Mouse (Mus musculus) liver, embryonic 15.5 days (tissue): Measurements from ENCODE around the gene Prps2. TPM values are rescaled to one million over a fixed set of nuclear protein-coding genes. Genes with fewer than 3 reads are reported as not detected.
A peak's percentile ranks its signal among the peaks of the same experiment; 100 is the strongest.
"Not testable (repeated sequence)": the region's sequence is repeated elsewhere in the genome, so short reads cannot be mapped to it uniquely, and the experiment has no call there.

ENCODE experiments used
- ATAC-seq: fragments of 200-750 bp; cut with Nextera tagmentation; 2 replicates; pipeline ENCODE4 v1.8.0; 2017; ENCODE audit warnings: moderate number of reproducible peaks, mild to moderate bottlenecking, moderate library complexity; ENCODE audit not compliant: insufficient read depth
- H3K27ac ChIP-seq: fragments of 300-500 bp; sonication (generic); replicated peaks from 2 replicates; pipeline ENCODE4 v1.5.1; 2015; ENCODE audit warnings: mild to moderate bottlenecking, inconsistent platforms
- H3K27me3 ChIP-seq: fragments of 300-500 bp; sonication (generic); 2 replicates; pipeline ENCODE4 v1.6.1; 2015; ENCODE audit warnings: mild to moderate bottlenecking, inconsistent platforms
- H3K36me3 ChIP-seq: fragments of 300-500 bp; sonication (generic); replicated peaks from 2 replicates; pipeline ENCODE4 v1.6.1; 2015; ENCODE audit warnings: moderate library complexity, mild to moderate bottlenecking, inconsistent platforms
- H3K4me1 ChIP-seq: fragments of 300-500 bp; sonication (generic); replicated peaks from 2 replicates; pipeline ENCODE4 v1.6.1; 2015; ENCODE audit warnings: inconsistent platforms
- H3K4me2 ChIP-seq: fragments of 300-500 bp; sonication (generic); 2 replicates; pipeline ENCODE4 v1.6.1; 2015; ENCODE audit warnings: moderate library complexity, mild to moderate bottlenecking, inconsistent platforms
- H3K4me3 ChIP-seq: fragments of 300-500 bp; sonication (generic); replicated peaks from 2 replicates; pipeline ENCODE4 v1.5.1; 2015; ENCODE audit warnings: mild to moderate bottlenecking, inconsistent platforms
- H3K9ac ChIP-seq: fragments of 300-500 bp; sonication (generic); 2 replicates; pipeline ENCODE4 v1.6.1; 2015; ENCODE audit warnings: moderate library complexity, mild to moderate bottlenecking, inconsistent platforms
- H3K9me3 ChIP-seq: fragments of 300-500 bp; sonication (generic); replicated peaks from 2 replicates; pipeline ENCODE4 v1.6.1; 2016; ENCODE audit warnings: inconsistent platforms
- whole genome bisulfite sequencing: fragments of 180-500 bp; shearing (Covaris S2); methylation state at CpG from one replicate; pipeline ENCODE4 v1.1.7; 2015; ENCODE audit warnings: mixed read lengths; ENCODE audit not compliant: insufficient replicate concordance; 5-methylcytosine and 5-hydroxymethylcytosine counted together
- polyA plus RNA-seq: library from polyadenylated mRNA; unstranded; fragments of >200 nt; fragmentation: Nextera tagmentation; extraction: Ambion mirVana; gene quantifications from 2 replicates; pipeline ENCODE4 v1.2.1, GENCODE M21; 2015

Gene Prps2
- polyA plus RNA-seq, 1 experiment from 2014 or later = 6.6 TPM

DNA sequence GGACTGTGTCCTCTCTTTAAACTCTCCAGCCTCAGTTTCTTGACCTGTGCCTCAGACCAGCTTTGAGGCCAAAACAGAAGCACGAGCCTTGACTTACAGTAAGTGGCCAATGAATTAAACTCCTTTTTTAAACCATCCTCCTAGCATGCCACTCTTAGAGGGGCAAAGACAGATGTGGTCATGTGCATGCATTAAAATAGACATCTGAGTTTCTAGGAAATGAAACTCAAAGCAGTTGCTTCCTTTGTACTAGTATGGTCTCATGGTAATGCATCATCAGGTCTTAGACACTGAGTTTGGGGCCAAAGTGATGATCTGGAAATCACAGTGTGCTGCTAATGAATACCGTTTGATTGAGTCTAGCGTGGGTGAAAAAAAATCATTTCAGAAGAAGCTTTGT, 54.0 kb downstream of the Prps2 start:
- ATAC-seq = no peak
- 61% methylated on average over 3 of the region's 3 CpGs for WGBS
- no peak overlapping the region for H3K4me3 ChIP-seq

DNA sequence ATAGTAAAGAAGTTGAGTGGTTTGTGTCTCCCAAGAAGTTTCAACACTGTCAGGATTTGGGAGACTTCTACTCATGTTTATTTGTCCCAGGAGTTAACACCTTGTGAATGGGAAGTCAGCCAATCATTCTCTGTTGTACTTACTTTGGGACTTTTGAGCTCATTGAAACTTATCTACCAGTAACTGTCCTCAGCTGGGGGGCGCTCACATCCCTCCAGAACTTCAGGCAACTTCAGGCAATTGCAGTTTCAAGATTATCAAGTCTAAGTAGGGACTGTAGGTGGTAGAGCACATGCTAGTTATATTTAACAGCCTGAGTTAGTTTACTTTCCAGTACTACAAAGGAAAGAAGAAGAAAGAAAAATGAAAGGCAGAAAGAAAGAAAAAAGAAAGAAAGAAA, 58.8 kb downstream of the Prps2 start:
- H3K36me3 ChIP-seq = no peaks in the 10 kb centered on the region
- no peak overlapping the region for H3K4me3 ChIP-seq
- no peaks in the 10 kb centered on the region for H3K9me3 ChIP-seq
- H3K4me2 ChIP-seq = no peak overlapping the region
- H3K27ac ChIP-seq = no peak overlapping the region
- 20% methylated on average over 1 of the region's 1 CpGs for WGBS
- H3K4me1 ChIP-seq = no peaks in the 10 kb centered on the region
- no peaks in the 10 kb centered on the region; the same call in 1 of the 2 replicates for H3K27me3 ChIP-seq
- H3K9ac ChIP-seq = no peak overlapping the region
- ATAC-seq = no peak

More for the DNA sequence above, 54.0 kb downstream of the Prps2 start:
- Histone ChIP-seq H3K9ac (no peak overlapping the region), H3K4me1 (no peaks in the 10 kb centered on the region), H3K27ac (no peak overlapping the region), H3K27me3 (no peaks in the 10 kb centered on the region; the same call in 1 of the 2 replicates), H3K9me3 (no peaks in the 10 kb centered on the region), H3K36me3 (no peaks in the 10 kb centered on the region), H3K4me2 (no peak overlapping the region; the same call in 1 of the 2 replicates)

- Histone ChIP-seq H3K36me3 (no peaks in the 10 kb centered on the region), H3K4me3 (no peak overlapping the region), H3K9ac (no peak overlapping the region), H3K4me1 (no peaks in the 10 kb centered on the region), H3K9me3 (no peaks in the 10 kb centered on the region), H3K27me3 (no peaks in the 10 kb centered on the region; the same call in 1 of the 2 replicates), H3K27ac (no peak overlapping the region), H3K4me2 (no peak overlapping the region)
- 46% methylated on average over 4 of the region's 4 CpGs for WGBS
- ATAC-seq = no peak
These were observed 61.2 kb downstream of the Prps2 start for GRCm38 (mm10) chrX:167321233-167321806.

DNA sequence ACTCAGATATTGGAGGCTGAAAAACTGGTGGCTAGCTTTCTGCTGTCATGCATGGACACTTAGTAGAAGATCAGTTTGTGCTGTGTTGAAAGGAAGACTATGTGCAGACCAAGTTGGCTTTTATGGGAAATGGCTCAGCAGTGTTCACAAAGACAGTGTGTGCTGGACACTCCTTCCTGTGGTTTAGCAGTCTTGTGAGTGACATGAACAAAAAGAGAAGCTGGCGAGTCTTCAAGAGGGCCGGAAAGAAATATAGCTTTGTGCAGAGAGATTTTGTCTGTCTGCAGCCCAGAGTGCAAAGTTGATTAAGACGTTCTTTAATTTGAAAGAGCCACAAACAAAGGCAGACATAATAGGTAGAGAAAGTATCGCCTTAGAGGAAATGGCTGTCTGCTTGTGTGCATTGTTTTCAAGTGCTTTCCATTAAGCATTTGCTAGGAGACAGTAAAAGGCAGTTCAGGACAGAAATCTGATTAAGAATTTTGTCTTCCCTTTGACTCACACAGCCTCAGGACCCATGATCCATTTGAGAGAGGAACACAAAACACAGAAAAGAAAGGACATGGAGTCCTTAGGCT, 63.6 kb downstream of the Prps2 start:
- Histone ChIP-seq H3K4me1 (no peaks in the 10 kb centered on the region), H3K27me3 (no peaks in the 10 kb centered on the region; the same call in 1 of the 2 replicates), H3K36me3 (no peaks in the 10 kb centered on the region), H3K27ac (0 out of 2 replicates have a peak overlapping the region, but pooled peaks have one; percentile 3), H3K4me2 (no peak overlapping the region), H3K9ac (no peak overlapping the region), H3K4me3 (no peak overlapping the region), H3K9me3 (no peaks in the 10 kb centered on the region)
- ATAC-seq = no peak
- 25% methylated on average over 4 of the region's 4 CpGs for WGBS

DNA sequence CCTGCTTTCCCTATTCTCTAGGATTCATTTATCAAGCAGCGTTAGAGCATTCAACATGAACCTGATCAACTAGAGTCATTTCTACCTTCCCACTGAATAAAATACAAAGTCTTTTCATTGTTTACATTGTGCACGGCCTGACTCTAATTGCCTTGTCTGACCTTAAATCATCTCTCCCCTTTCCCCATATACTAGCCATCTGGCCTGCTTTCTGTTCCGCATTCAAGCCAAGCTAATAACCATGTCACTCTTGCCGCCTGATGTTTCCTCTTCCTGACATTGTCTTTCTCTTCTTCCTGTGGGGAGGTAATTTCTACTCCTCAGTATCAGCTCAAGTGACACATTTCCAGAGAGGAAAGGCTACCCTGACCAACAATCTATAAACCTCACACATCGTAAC, 66.8 kb downstream of the Prps2 start:
- no peaks in the 10 kb centered on the region; the same call in 1 of the 2 replicates for H3K27me3 ChIP-seq
- WGBS = 41% methylated on average over 5 of the region's 5 CpGs
- H3K36me3 ChIP-seq = no peaks in the 10 kb centered on the region
- H3K4me1 ChIP-seq = no peaks in the 10 kb centered on the region
- H3K4me3 ChIP-seq = no peak overlapping the region
- H3K27ac ChIP-seq = no peak overlapping the region
- no peak overlapping the region for H3K4me2 ChIP-seq
- no peak for ATAC-seq
- no peak overlapping the region for H3K9ac ChIP-seq
- H3K9me3 ChIP-seq = no peaks in the 10 kb centered on the region

DNA sequence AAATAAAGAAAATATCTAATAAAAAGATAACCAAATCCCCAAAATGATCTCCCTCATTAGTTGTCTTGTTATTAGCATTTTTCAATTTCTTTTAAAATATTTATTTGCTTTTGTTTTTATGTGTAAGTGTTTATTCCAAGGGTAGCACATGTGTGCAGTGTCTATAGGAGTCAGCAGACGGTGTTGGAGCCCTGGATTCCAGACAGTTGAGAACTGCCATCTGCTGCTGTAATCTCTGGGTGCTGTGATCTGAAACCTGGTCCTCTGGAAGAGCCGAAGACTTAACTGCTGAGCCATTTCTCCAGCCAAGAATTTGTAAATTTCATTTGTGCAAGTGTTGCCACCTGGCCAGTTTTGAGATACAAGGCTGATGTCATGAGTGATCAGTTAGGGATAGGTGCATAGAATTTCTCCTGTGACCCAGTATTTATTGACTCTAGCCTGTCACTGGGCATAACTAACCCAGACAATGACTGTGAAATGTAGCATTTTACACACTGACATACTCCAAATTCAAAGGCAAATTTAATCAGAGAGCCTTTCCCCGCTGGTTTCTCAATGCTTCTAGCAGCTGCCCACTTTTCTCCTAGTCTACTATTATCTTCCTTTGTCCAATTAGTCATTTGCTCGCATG, 67.3 kb downstream of the Prps2 start:
- 59% methylated on average over 4 of the region's 4 CpGs for WGBS
- Histone ChIP-seq H3K4me1 (no peaks in the 10 kb centered on the region), H3K9me3 (no peaks in the 10 kb centered on the region), H3K27me3 (no peaks in the 10 kb centered on the region; the same call in 1 of the 2 replicates), H3K4me2 (no peak overlapping the region), H3K4me3 (no peak overlapping the region), H3K9ac (no peak overlapping the region), H3K27ac (no peak overlapping the region), H3K36me3 (no peaks in the 10 kb centered on the region)
- ATAC-seq = no peak

DNA sequence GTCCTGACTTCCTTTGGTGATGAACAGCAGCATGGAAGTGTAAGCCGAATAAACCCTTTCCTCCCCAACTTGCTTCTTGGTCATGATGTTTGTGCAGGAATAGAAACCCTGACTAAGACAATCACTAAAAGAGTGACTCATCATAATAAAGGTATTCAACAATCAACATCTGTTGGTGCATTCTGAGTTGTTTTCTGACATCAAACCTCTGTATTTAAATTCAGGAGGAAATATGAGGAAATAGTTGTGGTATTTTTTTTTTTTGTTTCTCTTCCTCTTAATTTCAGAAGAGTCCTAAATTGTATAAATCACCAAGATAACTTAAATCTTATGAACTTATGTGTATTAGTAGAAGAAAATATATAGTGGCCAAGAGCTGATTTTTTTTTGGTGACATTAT, 80.5 kb downstream of the Prps2 start:
- not testable (repeated sequence) for H3K4me3 ChIP-seq, H3K4me1 ChIP-seq, H3K9me3 ChIP-seq, H3K36me3 ChIP-seq, H3K27ac ChIP-seq, H3K9ac ChIP-seq, H3K4me2 ChIP-seq, H3K27me3 ChIP-seq, ATAC-seq
- 70% methylated on average over 1 of the region's 1 CpGs for WGBS

Other genes with a start within 250 kb of the Prps2 start
- gene Tmsb4x, start 173.4 kb downstream of the Prps2 start, polyA plus RNA-seq = 972 and 1,248 TPM in 2 replicates
- gene Tlr8, start 118.4 kb downstream of the Prps2 start, polyA plus RNA-seq = 0.74 and 0.86 TPM in 2 replicates
- 0.79 and 1.0 TPM in 2 replicates for gene Tlr7, start 52.2 kb downstream of the Prps2 start, polyA plus RNA-seq